Mouse (Mus musculus) spleen, adult 2 months (tissue): Measurements from ENCODE around the gene B3galnt2. TPM values are rescaled to one million over a fixed set of nuclear protein-coding genes. Genes with fewer than 3 reads are reported as not detected.

Source experiments
- DNase-seq, 2 experiments: peaks; one replicate each; pipeline versions ENCODE4 v3.0.0 to v3.0.0-alpha.2; 2012 to 2021; ENCODE audit warnings: low spot score in 2 of 2, low read depth in 1 of 2
- H3K27ac ChIP-seq: fragments of 200-500 bp; 2 replicates; pipeline ENCODE4 v1.5.1; 2012; ENCODE audit warnings: low read length, inconsistent platforms; ENCODE audit not compliant: insufficient read depth
- H3K27me3 ChIP-seq: fragments of 200-500 bp; 2 replicates; pipeline ENCODE4 v1.6.1; 2012; ENCODE audit warnings: mild to moderate bottlenecking, moderate library complexity, low read length, inconsistent platforms; ENCODE audit not compliant: control insufficient read depth, insufficient read depth
- H3K36me3 ChIP-seq: fragments of 200-500 bp; 2 replicates; pipeline ENCODE4 v1.6.1; 2012; ENCODE audit warnings: mild to moderate bottlenecking, low read length, inconsistent platforms; ENCODE audit not compliant: control insufficient read depth, insufficient read depth
- H3K4me1 ChIP-seq: fragments of 200-500 bp; 2 replicates; pipeline ENCODE4 v1.6.1; 2011; ENCODE audit warnings: inconsistent platforms; ENCODE audit not compliant: control insufficient read depth, insufficient read depth, insufficient read length
- H3K4me3 ChIP-seq: fragments of 200-500 bp; 2 replicates; pipeline ENCODE4 v1.5.1; 2011; ENCODE audit warnings: mild to moderate bottlenecking, inconsistent platforms; ENCODE audit not compliant: insufficient read depth, insufficient read length; ENCODE audit errors: extremely low read depth
- CTCF ChIP-seq: fragments of 200-500 bp; IDR thresholded peaks from 2 replicates; pipeline ENCODE4 v1.5.1; 2011; ENCODE audit warnings: mild to moderate bottlenecking, inconsistent platforms; ENCODE audit not compliant: insufficient read depth, insufficient read length, insufficient replicate concordance; ENCODE audit errors: extremely low read depth
- POLR2A ChIP-seq: fragments of 200-500 bp; IDR thresholded peaks from 2 replicates; pipeline ENCODE4 v1.6.1; 2011; ENCODE audit warnings: low read depth, low read length, inconsistent platforms
- WGBS: fragments of 180-500 bp; shearing (Covaris S2); methylation state at CpG from one replicate; pipeline ENCODE4 v1.1.7; 2018; 5-methylcytosine and 5-hydroxymethylcytosine counted together
- polyA plus RNA-seq: library from polyadenylated mRNA; depleted of rRNA; stranded (reverse); fragments of >200 nt; gene quantifications from 2 replicates; pipeline ENCODE4 v1.2.3, GENCODE M21; 2012; rRNA removed

The B3galnt2 gene
- polyA plus RNA-seq, 1 experiment, result 40.6 TPM

GRCm38 (mm10) chr13:14035875-14036630 is 81.8 kb downstream of the B3galnt2 start:
- no peak for TF ChIP-seq POLR2A
- TF ChIP-seq CTCF, result no peak
- Histone ChIP-seq H3K27me3 (no peaks in the 10 kb centered on the region), H3K27ac (no peak overlapping the region), H3K36me3 (0 out of 2 replicates have a peak, but pooled peaks cover 2% of the 10 kb centered on the region), H3K4me3 (no peak overlapping the region), H3K4me1 (peaks cover 2% of the 10 kb centered on the region; the same call in 1 of the 2 replicates)
- WGBS, result 89% methylated on average over 11 of the region's 11 CpGs
- DNase-seq, result no peak

- TF ChIP-seq POLR2A, result no peak
- TF ChIP-seq CTCF, result no peak
- peak overlapping the region; percentile 91 for H3K4me3 ChIP-seq
- peaks cover 2% of the 10 kb centered on the region; the same call in 1 of the 2 replicates for H3K4me1 ChIP-seq
- WGBS, result 3% methylated on average over 8 of the region's 8 CpGs
- no peaks in the 10 kb centered on the region for H3K36me3 ChIP-seq
- DNase-seq, result no peak
- H3K27me3 ChIP-seq, result no peaks in the 10 kb centered on the region
- H3K27ac ChIP-seq, result 0 out of 2 replicates have a peak overlapping the region, but pooled peaks have one; percentile 93
Observed at GRCm38 (mm10) chr13:14038911-14039291, 84.6 kb downstream of the B3galnt2 start.

- TF ChIP-seq POLR2A (peak; percentile 53), CTCF (no peak)
- peak; percentile 84 to 88 for DNase-seq
- Histone ChIP-seq H3K4me1 (peaks cover 2% of the 10 kb centered on the region; the same call in 1 of the 2 replicates), H3K27ac (peak within 1 kb of the TSS; percentile 93), H3K27me3 (no peaks in the 10 kb centered on the region), H3K4me3 (peak within 1 kb of the TSS; percentile 91), H3K36me3 (no peaks in the 10 kb centered on the region)
- WGBS, result under 1% methylated on average over 35 of the region's 35 CpGs
Observed at GRCm38 (mm10) chr13:14039292-14039965, 85.2 kb downstream of the B3galnt2 start, which contains the start of gene Tbce. TSS of gene Tbce (minus strand) at chr13:14039638.

- DNase-seq, result no peak
- Histone ChIP-seq H3K4me3 (no peak overlapping the region), H3K4me1 (peaks cover 2% of the 10 kb centered on the region; the same call in 1 of the 2 replicates), H3K36me3 (no peaks in the 10 kb centered on the region), H3K27ac (no peak overlapping the region; the same call in 1 of the 2 replicates), H3K27me3 (no peaks in the 10 kb centered on the region)
- 37% methylated on average over 5 of the region's 5 CpGs for WGBS
- TF ChIP-seq POLR2A (no peak), CTCF (no peak)
Observed at GRCm38 (mm10) chr13:14040186-14040585, 85.9 kb downstream of the B3galnt2 start.

- no peak for TF ChIP-seq CTCF
- no peak for TF ChIP-seq POLR2A
- Histone ChIP-seq H3K27me3 (no peaks in the 10 kb centered on the region), H3K27ac (no peak overlapping the region), H3K4me1 (peaks cover 2% of the 10 kb centered on the region; the same call in 1 of the 2 replicates), H3K36me3 (no peaks in the 10 kb centered on the region; the same call in 1 of the 2 replicates), H3K4me3 (no peak overlapping the region)
- no peak for DNase-seq
Observed at GRCm38 (mm10) chr13:14043851-14044250, 89.6 kb downstream of the B3galnt2 start.

GRCm38 (mm10) chr13:14044521-14044920 is 90.3 kb downstream of the B3galnt2 start:
- H3K36me3 ChIP-seq, result peaks cover 5% of the 10 kb centered on the region
- no peak overlapping the region for H3K27ac ChIP-seq
- DNase-seq, result no peak
- no peaks in the 10 kb centered on the region for H3K27me3 ChIP-seq
- TF ChIP-seq CTCF (no peak), POLR2A (no peak)
- WGBS, result 69% methylated on average over 2 of the region's 2 CpGs
- no peak overlapping the region for H3K4me3 ChIP-seq
- peaks cover 2% of the 10 kb centered on the region; the same call in 1 of the 2 replicates for H3K4me1 ChIP-seq

Other genes with a start within 250 kb of the B3galnt2 start
- gene Gng4, start 170.4 kb upstream of the B3galnt2 start, polyA plus RNA-seq, result 0.04 TPM in 1 of 2 replicates, not detected in the other
- 9.7 and 13.9 TPM in 2 replicates for gene Tbce, start 85.2 kb downstream of the B3galnt2 start, polyA plus RNA-seq
- gene Arid4b, start 108.8 kb downstream of the B3galnt2 start, polyA plus RNA-seq, result 4.6 and 5.2 TPM in 2 replicates
- 6.4 and 8.4 TPM in 2 replicates for gene Ggps1, start 109.0 kb downstream of the B3galnt2 start, polyA plus RNA-seq